Mouse (Mus musculus) gastrocnemius, adult 8-10 months (tissue): ENCODE data around the gene Iqgap2. TPM values are rescaled to one million over a fixed set of nuclear protein-coding genes. Genes with fewer than 3 reads are reported as not detected.

Experiments
- DNase-seq, 2 experiments: peaks; one replicate each; pipeline ENCODE4 v3.0.0; 2022; ENCODE audit warnings: low spot score in 2 of 2
- total RNA-seq, 4 experiments: library from RNA; stranded (reverse); gene quantifications; 2 replicates each; pipeline ENCODE4 v1.2.4; 2022

The Iqgap2 gene
- total RNA-seq, 4 experiments from 2014 or later, result 0.39 to 0.92 (median 0.84) TPM

- no peak for DNase-seq
Observed at GRCm38 (mm10) chr13:95887375-95887774, 4.3 kb downstream of the Iqgap2 start.

- DNase-seq, result no peak
Observed at GRCm38 (mm10) chr13:95884455-95884854, 7.3 kb downstream of the Iqgap2 start.

- no peak for DNase-seq
Observed at GRCm38 (mm10) chr13:95882001-95882400, 9.7 kb downstream of the Iqgap2 start.

- no peak for DNase-seq
Observed at GRCm38 (mm10) chr13:95881427-95881826, 10.3 kb downstream of the Iqgap2 start.

- DNase-seq, result no peak
Observed at GRCm38 (mm10) chr13:95880633-95881032, 11.1 kb downstream of the Iqgap2 start.

- no peak for DNase-seq
Observed at GRCm38 (mm10) chr13:95871993-95872392, 19.7 kb downstream of the Iqgap2 start.

- no peak for DNase-seq
Observed at GRCm38 (mm10) chr13:95870626-95871025, 21.1 kb downstream of the Iqgap2 start.

- no peak for DNase-seq
Observed at GRCm38 (mm10) chr13:95868896-95869540, 22.7 kb downstream of the Iqgap2 start.

- DNase-seq, result no peak
Observed at GRCm38 (mm10) chr13:95862201-95862600, 29.5 kb downstream of the Iqgap2 start.

GRCm38 (mm10) chr13:95859271-95859670 is 32.5 kb downstream of the Iqgap2 start:
- no peak for DNase-seq

GRCm38 (mm10) chr13:95858866-95859265 is 32.9 kb downstream of the Iqgap2 start:
- DNase-seq, result no peak

- no peak for DNase-seq
Observed at GRCm38 (mm10) chr13:95855537-95855936, 36.2 kb downstream of the Iqgap2 start.

- DNase-seq, result no peak
Observed at GRCm38 (mm10) chr13:95851611-95852010, 40.1 kb downstream of the Iqgap2 start.

GRCm38 (mm10) chr13:95850451-95850850 is 41.3 kb downstream of the Iqgap2 start:
- no peak for DNase-seq

GRCm38 (mm10) chr13:95849501-95850007 is 42.2 kb downstream of the Iqgap2 start:
- no peak for DNase-seq

- DNase-seq, result no peak
Observed at GRCm38 (mm10) chr13:95846364-95846763, 45.4 kb downstream of the Iqgap2 start.

- no peak for DNase-seq
Observed at GRCm38 (mm10) chr13:95844950-95845349, 46.8 kb downstream of the Iqgap2 start.

GRCm38 (mm10) chr13:95843411-95844026 is 48.2 kb downstream of the Iqgap2 start:
- DNase-seq, result no peak

GRCm38 (mm10) chr13:95842803-95843202 is 48.9 kb downstream of the Iqgap2 start:
- DNase-seq, result no peak

- no peak for DNase-seq
Observed at GRCm38 (mm10) chr13:95841946-95842345, 49.8 kb downstream of the Iqgap2 start.

GRCm38 (mm10) chr13:95836944-95837343 is 54.8 kb downstream of the Iqgap2 start:
- no peak for DNase-seq

- no peak for DNase-seq
Observed at GRCm38 (mm10) chr13:95833473-95833872, 58.2 kb downstream of the Iqgap2 start.

- no peak for DNase-seq
Observed at GRCm38 (mm10) chr13:95832712-95833111, 59.0 kb downstream of the Iqgap2 start.
